Mouse (Mus musculus): ENCODE measurements at regions not wholly inside any gene's neighbourhood (a gene's known extent, or its start where the extent isn't known, plus 50 kb on each side); places are given as distances from the start of the nearest gene placed in this dataset.

GRCm38 (mm10) chr8:30444274-30444673 is 2984.2 kb upstream of the 5930422O12Rik start:
- no peak for TF ChIP-seq MAFK (IDR thresholded peaks at IDR 0.05; ENCODE audit: insufficient read depth, low read depth, low read length)
- TF ChIP-seq ZC3H11A (IDR thresholded peaks at IDR 0.05; ENCODE audit: borderline replicate concordance, low read depth, low read length): no peak
- no peak for TF ChIP-seq HCFC1 (IDR thresholded peaks at IDR 0.05; ENCODE audit: borderline replicate concordance, insufficient read depth, low read length)
- no peak for TF ChIP-seq CHD2 (IDR thresholded peaks at IDR 0.05; ENCODE audit: low read depth, low read length)
- TF ChIP-seq ZNF384 (IDR thresholded peaks at IDR 0.05; ENCODE audit: low read depth, low read length): no peak
